Mouse (Mus musculus) kidney, adult 2 months (tissue): ENCODE measurements around the gene Slc23a4.

Experiments
- CTCF ChIP-seq: fragments of 200-500 bp; conservative IDR thresholded peaks from 2 replicates; pipeline ENCODE4 v1.5.1; 2011; ENCODE audit warnings: low read depth, mild to moderate bottlenecking, control low read depth, low read length, moderate library complexity, mixed read lengths; ENCODE audit not compliant: insufficient read depth, insufficient read length
- POLR2A ChIP-seq: fragments of 200-500 bp; IDR thresholded peaks from one replicate; pipeline ENCODE4 v1.6.1; 2011; ENCODE audit warnings: low read depth, low read length, control low read depth

DNA sequence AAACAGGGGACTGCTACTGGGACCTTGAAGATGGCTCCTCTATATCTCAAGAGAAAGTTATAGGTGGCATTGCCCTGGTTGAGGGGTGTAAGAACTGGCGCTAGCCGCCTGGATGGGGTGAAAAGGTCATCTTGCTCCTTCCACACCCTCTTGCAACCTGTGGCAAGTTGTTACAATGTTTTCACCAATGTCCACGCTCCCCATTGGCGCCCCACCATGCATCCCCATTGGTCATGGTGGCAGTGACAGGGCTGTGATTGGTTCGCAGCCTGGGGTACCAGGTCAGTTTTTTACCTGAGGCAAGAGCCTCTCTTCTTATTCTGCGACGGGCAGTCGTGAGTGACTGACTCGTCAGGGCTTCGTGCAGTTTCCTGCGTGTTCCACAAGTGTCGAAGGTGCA is 67.6 kb downstream of the Slc23a4 start:
- TF ChIP-seq POLR2A (no peak), CTCF (no peak)
